Mouse (Mus musculus) right cerebral cortex, postnatal 4 days (tissue): Measurements from ENCODE around the gene Fam120a.

Experiments used
- DNase-seq: peaks from one replicate; pipeline ENCODE4 v3.0.0-alpha.2; 2022

Fam120a gene

DNA sequence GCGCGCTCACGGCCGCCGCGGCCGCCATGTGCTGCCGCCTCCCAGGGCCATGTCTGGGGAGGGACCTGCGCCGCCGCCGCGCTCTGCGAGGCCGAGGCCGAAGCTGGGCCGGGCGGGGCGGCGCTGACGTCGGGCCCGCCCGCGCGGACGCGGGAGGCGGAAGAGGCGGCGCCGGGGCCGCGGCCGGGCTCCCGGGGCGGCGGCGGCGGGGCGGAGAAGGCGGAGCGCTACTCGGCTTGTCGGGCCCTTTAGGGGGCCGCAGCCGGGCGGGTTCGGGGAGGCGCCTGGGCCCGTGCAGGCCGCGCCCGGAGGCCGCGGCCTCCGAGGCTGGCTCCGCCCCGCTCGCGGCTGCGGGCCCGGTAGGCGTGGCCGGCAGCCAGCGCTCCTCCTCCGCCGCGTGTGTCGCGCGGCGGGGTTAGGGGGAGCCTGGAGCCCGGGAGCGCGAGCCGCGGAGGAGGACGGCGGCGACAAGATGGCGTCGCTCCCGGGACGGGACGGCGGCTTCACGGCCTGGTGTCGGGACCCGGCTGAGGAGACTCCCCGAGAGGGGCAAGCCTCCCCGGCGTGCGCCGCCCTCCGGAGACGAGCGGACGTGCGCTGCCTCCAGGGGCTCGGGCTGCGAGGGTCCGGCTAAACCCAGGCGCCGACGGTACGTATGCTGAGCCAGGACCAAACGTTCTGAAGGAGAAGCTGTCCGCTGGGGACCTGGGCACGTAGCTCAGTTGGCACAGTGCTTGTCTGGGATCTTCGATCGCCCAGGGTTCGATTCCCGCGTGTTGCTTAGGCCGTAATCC lies at the start of gene Fam120a:
TSS of gene Fam120a (minus strand) at position 62 of the 794 bp plus-strand sequence.
- peak; percentile 79 for DNase-seq

- DNase-seq, result no peak
Measured at GRCm38 (mm10) chr13:49017375-49017774, 49.6 kb upstream of the Fam120a start.

GRCm38 (mm10) chr13:49016311-49016761 lies 48.5 kb upstream of the Fam120a start:
- peak; percentile 87 for DNase-seq

- no peak for DNase-seq
Measured at GRCm38 (mm10) chr13:49015366-49016306, 47.8 kb upstream of the Fam120a start.

DNA sequence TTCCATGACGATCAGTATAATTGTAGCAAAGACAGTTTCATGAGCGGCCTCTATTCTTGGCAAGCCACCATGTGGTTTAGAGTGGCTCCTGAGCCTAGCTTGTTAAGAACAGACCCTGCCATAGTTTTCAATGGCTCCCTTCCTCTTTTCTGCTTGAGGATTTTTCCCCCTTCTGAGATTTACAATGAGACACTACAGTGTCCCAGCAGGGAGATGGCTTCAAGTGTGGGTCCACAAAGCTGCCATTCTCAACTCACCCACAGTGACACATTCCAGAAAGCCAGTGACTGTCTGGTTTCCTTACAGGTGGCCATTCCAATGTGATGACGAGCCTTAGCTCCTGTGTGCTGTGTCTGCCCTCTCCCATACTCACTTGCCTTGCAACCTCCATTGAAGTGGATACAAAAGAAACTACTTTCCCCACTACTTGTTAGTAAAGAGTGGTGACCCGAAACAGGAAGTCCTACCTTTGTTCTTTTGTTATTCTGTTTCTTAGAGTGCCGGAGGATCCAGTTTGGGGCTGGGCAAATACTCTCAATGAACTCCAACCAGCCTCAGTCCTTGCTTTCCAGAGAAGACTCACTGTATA lies 45.5 kb upstream of the Fam120a start:
- DNase-seq, result no peak

GRCm38 (mm10) chr13:49001691-49002090 lies 33.9 kb upstream of the Fam120a start:
- peak; percentile 38 for DNase-seq

GRCm38 (mm10) chr13:48998591-48998990 lies 30.8 kb upstream of the Fam120a start:
- peak; percentile 34 for DNase-seq

DNA sequence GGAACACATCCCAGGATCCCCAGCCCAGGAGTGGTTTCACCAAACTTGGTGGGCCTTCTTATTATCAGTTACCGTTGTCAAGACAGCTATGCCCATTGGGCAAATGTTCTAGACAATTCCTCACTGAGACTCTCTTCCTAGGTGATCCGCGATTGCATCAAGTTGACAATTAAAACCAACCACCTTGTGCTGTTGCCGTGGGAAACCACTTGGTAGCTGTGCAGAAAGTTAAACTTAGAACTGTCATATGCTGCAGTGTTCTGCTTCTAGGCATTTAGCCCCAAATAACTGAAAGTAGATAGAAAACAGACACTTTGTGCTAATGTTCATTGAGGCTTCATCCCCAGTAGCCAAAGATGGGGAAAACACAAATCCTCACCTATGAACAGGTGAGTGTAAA lies 28.9 kb upstream of the Fam120a start:
- DNase-seq, result no peak

DNA sequence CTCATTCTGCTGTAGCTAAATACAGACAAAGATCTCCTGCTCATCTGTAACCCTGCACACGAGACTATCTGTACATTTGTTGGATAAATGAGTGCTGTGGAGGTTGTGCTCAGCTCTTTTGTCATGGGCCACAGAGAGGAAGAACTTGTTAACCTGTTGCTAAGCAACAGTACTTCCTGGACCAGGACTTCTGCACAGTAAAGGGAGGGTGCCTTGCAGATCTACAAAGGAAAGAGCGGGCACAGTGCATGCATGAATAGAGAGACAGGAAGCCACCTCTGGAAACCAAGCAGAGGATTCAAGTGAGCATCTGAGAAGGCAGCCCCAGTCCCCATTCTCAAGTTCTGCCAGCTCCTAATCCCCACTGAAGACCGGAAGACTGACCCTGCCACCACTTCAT lies 27.1 kb upstream of the Fam120a start:
- no peak for DNase-seq

- DNase-seq, result no peak
Measured at GRCm38 (mm10) chr13:48992914-48993313, 25.1 kb upstream of the Fam120a start.

- DNase-seq, result no peak
Measured at GRCm38 (mm10) chr13:48990138-48990537, 22.3 kb upstream of the Fam120a start.

GRCm38 (mm10) chr13:48982482-48983098 lies 14.8 kb upstream of the Fam120a start:
- no peak for DNase-seq

GRCm38 (mm10) chr13:48979069-48979468 lies 11.3 kb upstream of the Fam120a start:
- no peak for DNase-seq

DNA sequence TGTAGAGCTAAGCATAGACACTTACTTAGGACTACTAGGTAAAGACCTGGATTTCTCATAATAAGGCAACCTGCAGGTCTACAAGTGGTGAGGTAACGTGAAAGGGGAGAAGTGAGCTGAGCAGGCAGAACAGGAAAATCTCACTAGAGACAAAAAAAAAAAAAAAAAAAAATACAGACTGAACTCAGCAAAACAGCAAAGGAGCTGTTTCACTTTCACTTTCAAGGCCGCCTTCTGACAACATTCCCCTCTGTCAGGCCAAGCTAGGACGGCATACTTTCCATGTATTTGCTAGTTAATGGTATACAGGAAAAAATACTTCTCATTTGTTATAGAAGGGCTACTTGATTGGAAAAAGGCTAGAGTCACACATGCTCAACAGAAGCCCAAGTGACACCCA lies 10.0 kb upstream of the Fam120a start:
- no peak for DNase-seq

- no peak for DNase-seq
Measured at GRCm38 (mm10) chr13:48974699-48975098, 6.9 kb upstream of the Fam120a start.

- DNase-seq, result no peak
Measured at GRCm38 (mm10) chr13:48974266-48974665, 6.4 kb upstream of the Fam120a start.

DNA sequence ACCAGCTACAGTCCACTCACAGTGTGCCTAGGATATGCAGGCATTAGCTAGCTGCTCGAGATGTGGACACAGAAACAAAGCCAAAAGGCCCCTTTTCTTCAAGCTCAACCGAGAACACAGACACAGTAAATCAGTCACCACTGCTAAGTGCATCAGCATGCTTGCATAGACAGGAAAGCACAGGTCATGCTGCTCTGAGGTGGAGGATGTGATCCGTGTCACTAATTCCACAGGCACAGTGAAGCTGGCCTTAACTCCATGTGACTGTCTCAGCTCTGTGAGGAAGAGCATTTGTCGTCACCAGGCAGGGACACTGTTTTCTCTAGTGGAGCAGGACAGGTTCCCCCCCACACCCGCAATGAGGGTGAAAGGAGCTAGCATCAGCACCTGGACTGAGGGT lies 5.4 kb upstream of the Fam120a start:
- DNase-seq, result no peak

DNA sequence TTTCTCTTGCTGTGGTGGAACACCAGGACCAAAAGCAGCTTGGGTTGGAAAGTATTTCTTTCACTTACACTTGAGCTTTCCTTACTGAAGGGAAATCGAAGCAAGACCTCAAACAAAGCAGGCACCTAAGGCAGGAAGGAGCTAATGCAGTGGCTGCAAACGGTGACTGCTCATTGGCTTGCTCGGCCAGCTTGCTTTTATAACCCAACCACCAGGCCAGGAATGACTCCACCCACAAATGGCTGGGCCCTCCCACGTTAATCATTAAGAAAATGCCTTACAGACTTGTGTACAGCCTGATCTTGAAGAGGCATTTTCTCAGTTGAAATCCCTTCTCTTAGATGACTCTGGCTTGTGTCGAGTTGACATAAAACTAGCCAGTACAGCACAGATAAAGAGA lies 3.2 kb upstream of the Fam120a start:
- DNase-seq, result no peak

DNA sequence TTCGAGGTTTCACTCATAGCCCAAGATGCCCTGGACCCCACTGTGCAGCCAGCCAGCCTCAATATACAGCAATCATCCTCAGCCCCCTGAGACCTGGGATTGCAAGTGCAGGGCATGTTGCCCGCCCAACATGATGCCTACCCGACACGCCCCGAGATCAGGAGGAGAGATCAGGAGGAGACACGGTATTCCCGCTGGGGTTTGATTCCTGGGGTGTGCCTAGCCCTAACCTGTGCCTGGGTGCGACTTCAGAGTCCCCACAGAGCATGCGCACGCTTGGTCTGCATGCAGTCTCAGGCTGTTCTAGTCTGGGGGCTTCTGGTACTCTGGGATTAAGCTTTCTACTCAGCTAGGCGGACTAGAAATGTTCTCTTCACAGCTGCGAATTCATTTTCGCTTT lies 2.7 kb upstream of the Fam120a start:
- no peak for DNase-seq

DNA sequence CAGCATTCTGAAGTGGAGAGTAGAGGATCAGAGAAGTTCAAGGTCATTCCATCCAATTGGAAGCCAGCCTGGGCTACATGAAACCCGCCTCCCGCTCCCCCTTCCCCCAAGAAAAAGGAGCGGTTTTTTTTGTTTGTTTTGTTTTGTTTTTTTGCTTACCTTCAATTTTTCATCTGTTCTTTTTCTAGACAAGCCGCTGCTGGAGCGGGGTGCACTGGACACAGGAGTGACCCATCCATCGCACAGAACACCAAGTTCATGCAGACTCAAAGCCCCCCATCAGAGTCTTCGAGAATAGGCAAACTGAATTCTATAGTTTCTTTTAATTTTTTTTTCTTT lies 902 bp upstream of the Fam120a start:
- no peak for DNase-seq

GRCm38 (mm10) chr13:48966851-48967821 lies 681 bp downstream of the Fam120a start:
- peak; percentile 51 for DNase-seq
